Comparison of ENCODE assay signal across 8 mouse cellular contexts in genomic region chr11:61174291-61174820, GRCm38 (mm10). TPM values are rescaled to one million over a fixed set of nuclear protein-coding genes. Genes with fewer than 3 reads are reported as not detected.
DNase-seq lines count a peak whose midpoint lies in the region; ATAC-seq and TF ChIP-seq lines count a peak whose summit lies in the region.

No protein-coding gene starts in this region.

- H3K27ac ChIP-seq in heart, embryonic 10.5 days, result peak overlapping the region; percentile 99
- peak overlapping the region; percentile 95 for H3K27ac ChIP-seq in bone marrow, adult 2 months (ENCODE audit: control insufficient read depth, insufficient read depth, low read depth, low read length, poor library complexity)
- peak overlapping the region; percentile 97 for H3K27ac ChIP-seq in forebrain, embryonic 10.5 days
- peak overlapping the region; percentile 98 for H3K27ac ChIP-seq in limb, embryonic 15.5 days
- H3K27ac ChIP-seq in midbrain, embryonic 15.5 days, result peak overlapping the region; percentile 99
- H3K27ac ChIP-seq in testis, adult 2 months (ENCODE audit: control insufficient read depth, insufficient read depth, low read depth, low read length), result peak overlapping the region; percentile 89

- no peak; the same call in 1 of the 2 replicates for TF ChIP-seq POLR2A in bone marrow, adult 2 months (IDR thresholded peaks at IDR 0.05; ENCODE audit: borderline replicate concordance, control insufficient read depth, low read depth, low read length)
- TF ChIP-seq POLR2A in testis, adult 2 months (IDR thresholded peaks at IDR 0.05; ENCODE audit: control insufficient read depth, low read depth, low read length), result no peak; the same call in 1 of the 2 replicates

- H3K36me3 ChIP-seq in heart, embryonic 10.5 days, result peaks cover 10% of the 10 kb centered on the region
- H3K36me3 ChIP-seq in forebrain, embryonic 10.5 days (replicated peaks), result peaks cover 18% of the 10 kb centered on the region
- no peaks in the 10 kb centered on the region for H3K36me3 ChIP-seq in limb, embryonic 15.5 days
- H3K36me3 ChIP-seq in midbrain, embryonic 15.5 days (replicated peaks), result no peaks in the 10 kb centered on the region
- no peaks in the 10 kb centered on the region for H3K36me3 ChIP-seq in testis, adult 2 months (ENCODE audit: control insufficient read depth, insufficient read depth, low read length)

- H3K9me3 ChIP-seq in heart, embryonic 10.5 days, result no peaks in the 10 kb centered on the region
- H3K9me3 ChIP-seq in forebrain, embryonic 10.5 days, result no peaks in the 10 kb centered on the region
- no peaks in the 10 kb centered on the region for H3K9me3 ChIP-seq in limb, embryonic 15.5 days
- no peaks in the 10 kb centered on the region for H3K9me3 ChIP-seq in midbrain, embryonic 15.5 days

- no peaks in the 10 kb centered on the region for H3K27me3 ChIP-seq in heart, embryonic 10.5 days (ENCODE audit: insufficient read depth, poor library complexity, severe bottlenecking)
- H3K27me3 ChIP-seq in forebrain, embryonic 10.5 days (ENCODE audit: poor library complexity, severe bottlenecking), result no peaks in the 10 kb centered on the region
- H3K27me3 ChIP-seq in limb, embryonic 15.5 days, result no peaks in the 10 kb centered on the region
- no peaks in the 10 kb centered on the region for H3K27me3 ChIP-seq in midbrain, embryonic 15.5 days (replicated peaks)
- no peaks in the 10 kb centered on the region for H3K27me3 ChIP-seq in testis, adult 2 months (ENCODE audit: control insufficient read depth, insufficient read depth, low read length)

- peak; percentile 26 for ATAC-seq in limb, embryonic 15.5 days (ENCODE audit: insufficient number of reproducible peaks, low FRiP score, low TSS enrichment, low read depth)
- ATAC-seq in midbrain, embryonic 15.5 days (replicated peaks), result peak; percentile 49

- peak; percentile 20; the same call in 1 of the 2 replicates for TF ChIP-seq CTCF in bone marrow, adult 2 months (IDR thresholded peaks at IDR 0.05; ENCODE audit: control insufficient read depth, insufficient read depth, low read length)
- TF ChIP-seq CTCF in testis, adult 2 months (IDR thresholded peaks at IDR 0.05; ENCODE audit: control insufficient read depth, insufficient read depth, insufficient replicate concordance, low read depth, low read length), result peak; percentile 55; the same call in 1 of the 2 replicates

- H3K4me2 ChIP-seq in limb, embryonic 15.5 days, result peak overlapping the region; percentile 52
- H3K4me2 ChIP-seq in midbrain, embryonic 15.5 days, result peak overlapping the region; percentile 73

- peaks cover 10% of the 10 kb centered on the region for H3K4me1 ChIP-seq in heart, embryonic 10.5 days
- 0 out of 2 replicates have a peak, but pooled peaks cover 1% of the 10 kb centered on the region for H3K4me1 ChIP-seq in bone marrow, adult 2 months (ENCODE audit: control insufficient read depth, insufficient read depth, low read length)
- peaks cover 30% of the 10 kb centered on the region for H3K4me1 ChIP-seq in forebrain, embryonic 10.5 days
- peaks cover 24% of the 10 kb centered on the region for H3K4me1 ChIP-seq in limb, embryonic 15.5 days
- H3K4me1 ChIP-seq in midbrain, embryonic 15.5 days, result peaks cover 49% of the 10 kb centered on the region
- H3K4me1 ChIP-seq in testis, adult 2 months (ENCODE audit: control insufficient read depth, insufficient read depth, low read length), result peaks cover 7% of the 10 kb centered on the region

- under 1% methylated on average over 28 of the region's 28 CpGs for WGBS in heart, embryonic 10.5 days
- under 1% methylated on average over 28 of the region's 28 CpGs for WGBS in bone marrow, adult 2 months
- under 1% methylated on average over 28 of the region's 28 CpGs for WGBS in forebrain, embryonic 10.5 days
- 0% methylated on average over 28 of the region's 28 CpGs for WGBS in limb, embryonic 15.5 days
- under 1% methylated on average over 28 of the region's 28 CpGs for WGBS in midbrain, embryonic 15.5 days

- H3K9ac ChIP-seq in limb, embryonic 15.5 days, result peak overlapping the region; percentile 100
- peak overlapping the region; percentile 100 for H3K9ac ChIP-seq in midbrain, embryonic 15.5 days

- H3K4me3 ChIP-seq in heart, embryonic 10.5 days, result peak overlapping the region; percentile 98
- H3K4me3 ChIP-seq in bone marrow, adult 2 months (replicated peaks; ENCODE audit: control insufficient read depth, low read depth, low read length), result peak overlapping the region; percentile 90
- H3K4me3 ChIP-seq in forebrain, embryonic 10.5 days, result peak overlapping the region; percentile 82
- H3K4me3 ChIP-seq in limb, embryonic 15.5 days, result peak overlapping the region; percentile 100
- peak overlapping the region; percentile 82 for H3K4me3 ChIP-seq in midbrain, embryonic 15.5 days
- peak overlapping the region; percentile 94 for H3K4me3 ChIP-seq in testis, adult 2 months (ENCODE audit: control insufficient read depth, low read depth, low read length)

- DNase-seq in heart, embryonic 10.5 days (ENCODE audit: low spot score), result peak; percentile 90
- no peak for DNase-seq in heart, adult 11 months
- DNase-seq in forebrain, embryonic 10.5 days (ENCODE audit: extremely low spot score, low spot score), result peak; percentile 78
- peak; percentile 71 for DNase-seq in induced T-regulatory cell, adult 2 months (ENCODE audit: low read depth)

RNA-seq across cellular contexts. Expression of gene Usp22, which starts 0.5 kb away (rescaled TPM):
- 105 and 106 TPM in 2 replicates for polyA plus RNA-seq in heart, embryonic 10.5 days (2016; fragmentation: Nextera tagmentation; extraction: Ambion mirVana)
- 4.0 and 14.2 TPM in 2 replicates for polyA plus RNA-seq in bone marrow, adult 2 months (2011; ENCODE audit: insufficient read depth, insufficient read length, low replicate concordance, missing spikeins)
- 177 and 178 TPM in 2 replicates for polyA plus RNA-seq in forebrain, embryonic 10.5 days (2016; fragmentation: Nextera tagmentation; extraction: Ambion mirVana)
- 125 and 141 TPM in 2 replicates for polyA plus RNA-seq in limb, embryonic 15.5 days (2015; fragmentation: Nextera tagmentation; extraction: Ambion mirVana)
- polyA plus RNA-seq in midbrain, embryonic 15.5 days (2015; fragmentation: Nextera tagmentation; extraction: Ambion mirVana), result 442 and 456 TPM in 2 replicates
- polyA plus RNA-seq in testis, adult 2 months (2012; rRNA removed), result 12.3 and 15.8 TPM in 2 replicates

RNA-seq across cellular contexts. Expression of gene Aldh3a1, which starts 33.0 kb away (rescaled TPM):
- not detected in 2 replicates for polyA plus RNA-seq in heart, embryonic 10.5 days (2016; fragmentation: Nextera tagmentation; extraction: Ambion mirVana)
- polyA plus RNA-seq in bone marrow, adult 2 months (2011; ENCODE audit: insufficient read depth, insufficient read length, low replicate concordance, missing spikeins), result 1.7 TPM in 1 of 2 replicates, not detected in the other
- not detected in 2 replicates for polyA plus RNA-seq in forebrain, embryonic 10.5 days (2016; fragmentation: Nextera tagmentation; extraction: Ambion mirVana)
- polyA plus RNA-seq in limb, embryonic 15.5 days (2015; fragmentation: Nextera tagmentation; extraction: Ambion mirVana), result 0.62 and 1.5 TPM in 2 replicates
- polyA plus RNA-seq in midbrain, embryonic 15.5 days (2015; fragmentation: Nextera tagmentation; extraction: Ambion mirVana), result 0.19 TPM in 1 of 2 replicates, not detected in the other
- 1.0 and 1.6 TPM in 2 replicates for polyA plus RNA-seq in testis, adult 2 months (2012; rRNA removed)

RNA-seq across cellular contexts. Expression of gene Tnfrsf13b, which starts 47.8 kb away (rescaled TPM):
- polyA plus RNA-seq in heart, embryonic 10.5 days (2016; fragmentation: Nextera tagmentation; extraction: Ambion mirVana), result 1.1 and 1.2 TPM in 2 replicates
- 11.5 and 21.8 TPM in 2 replicates for polyA plus RNA-seq in bone marrow, adult 2 months (2011; ENCODE audit: insufficient read depth, insufficient read length, low replicate concordance, missing spikeins)
- polyA plus RNA-seq in forebrain, embryonic 10.5 days (2016; fragmentation: Nextera tagmentation; extraction: Ambion mirVana), result 0.63 and 1.3 TPM in 2 replicates
- polyA plus RNA-seq in limb, embryonic 15.5 days (2015; fragmentation: Nextera tagmentation; extraction: Ambion mirVana), result 2.3 and 2.7 TPM in 2 replicates
- polyA plus RNA-seq in midbrain, embryonic 15.5 days (2015; fragmentation: Nextera tagmentation; extraction: Ambion mirVana), result 0.57 and 1.1 TPM in 2 replicates
- 0.19 and 0.61 TPM in 2 replicates for polyA plus RNA-seq in testis, adult 2 months (2012; rRNA removed)
